Mouse (Mus musculus): Measurements from ENCODE around the gene Gatad2b. TPM values are rescaled to one million over a fixed set of nuclear protein-coding genes. Genes with fewer than 3 reads are reported as not detected.

Gatad2b gene
- polyA plus RNA-seq, 1 experiment from 2014 or later = 4.7 TPM

- ATAC-seq = no peak
- H3K36me3 ChIP-seq (ENCODE audit: control insufficient read depth, insufficient read depth) = peaks cover 16% of the 10 kb centered on the region; the same call in 1 of the 2 replicates
- H3K4me1 ChIP-seq (replicated peaks; ENCODE audit: control insufficient read depth, insufficient read depth, low read length) = no peaks in the 10 kb centered on the region; the same call in 1 of the 2 replicates
- 91% methylated on average over 8 of the region's 8 CpGs for WGBS
- no peaks in the 10 kb centered on the region for H3K27me3 ChIP-seq (replicated peaks; ENCODE audit: control insufficient read depth, insufficient read depth, low read length)
- TF ChIP-seq CTCF (IDR thresholded peaks at IDR 0.05; ENCODE audit: low read depth) = no peak
- no peak overlapping the region for H3K9ac ChIP-seq (ENCODE audit: low read depth, low read length)
- no peak overlapping the region for H3K27ac ChIP-seq (ENCODE audit: low read depth, low read length)
- no peak overlapping the region for H3K4me2 ChIP-seq (replicated peaks; ENCODE audit: low read depth)
- no peak overlapping the region for H3K4me3 ChIP-seq (ENCODE audit: low read depth, low read length)
- no peaks in the 10 kb centered on the region for H3K9me3 ChIP-seq (ENCODE audit: control insufficient read depth)
Observed at GRCm38 (mm10) chr3:90270784-90271183, 22.2 kb upstream of the Gatad2b start.

- WGBS = 70% methylated on average over 9 of the region's 9 CpGs
- Histone ChIP-seq H3K4me2 (replicated peaks; ENCODE audit: low read depth) (no peak overlapping the region), H3K4me3 (ENCODE audit: low read depth, low read length) (no peak overlapping the region), H3K27ac (ENCODE audit: low read depth, low read length) (no peak overlapping the region), H3K36me3 (ENCODE audit: control insufficient read depth, insufficient read depth) (peaks cover 28% of the 10 kb centered on the region; the same call in 1 of the 2 replicates), H3K9ac (ENCODE audit: low read depth, low read length) (no peak overlapping the region), H3K9me3 (ENCODE audit: control insufficient read depth) (no peaks in the 10 kb centered on the region), H3K4me1 (replicated peaks; ENCODE audit: control insufficient read depth, insufficient read depth, low read length) (no peaks in the 10 kb centered on the region), H3K27me3 (replicated peaks; ENCODE audit: control insufficient read depth, insufficient read depth, low read length) (no peaks in the 10 kb centered on the region)
- TF ChIP-seq CTCF (IDR thresholded peaks at IDR 0.05; ENCODE audit: low read depth) = no peak
- ATAC-seq = no peak
Observed at GRCm38 (mm10) chr3:90272170-90272569, 20.8 kb upstream of the Gatad2b start.

- 95% methylated on average over 22 of the region's 22 CpGs for WGBS
Observed at GRCm38 (mm10) chr3:90273855-90274254, 19.1 kb upstream of the Gatad2b start.

GRCm38 (mm10) chr3:90275286-90275685 is 17.7 kb upstream of the Gatad2b start:
- no peak for ATAC-seq
- H3K36me3 ChIP-seq (ENCODE audit: control insufficient read depth, insufficient read depth) = peaks cover 50% of the 10 kb centered on the region; the same call in 1 of the 2 replicates
- H3K9me3 ChIP-seq (ENCODE audit: control insufficient read depth) = no peaks in the 10 kb centered on the region
- no peak overlapping the region for H3K27ac ChIP-seq (ENCODE audit: low read depth, low read length)
- no peak overlapping the region for H3K4me2 ChIP-seq (replicated peaks; ENCODE audit: low read depth)
- H3K4me3 ChIP-seq (ENCODE audit: low read depth, low read length) = no peak overlapping the region
- H3K27me3 ChIP-seq (replicated peaks; ENCODE audit: control insufficient read depth, insufficient read depth, low read length) = no peaks in the 10 kb centered on the region
- no peak overlapping the region for H3K9ac ChIP-seq (ENCODE audit: low read depth, low read length)
- no peaks in the 10 kb centered on the region for H3K4me1 ChIP-seq (replicated peaks; ENCODE audit: control insufficient read depth, insufficient read depth, low read length)
- no peak for TF ChIP-seq CTCF (IDR thresholded peaks at IDR 0.05; ENCODE audit: low read depth)
- 91% methylated on average over 11 of the region's 11 CpGs for WGBS

More at GRCm38 (mm10) chr3:90273855-90274254, 19.1 kb upstream of the Gatad2b start:
- no peak for TF ChIP-seq CTCF (IDR thresholded peaks at IDR 0.05; ENCODE audit: low read depth)
- no peak for ATAC-seq
- no peak overlapping the region for H3K4me2 ChIP-seq (replicated peaks; ENCODE audit: low read depth)
- H3K27me3 ChIP-seq (replicated peaks; ENCODE audit: control insufficient read depth, insufficient read depth, low read length) = no peaks in the 10 kb centered on the region
- peaks cover 41% of the 10 kb centered on the region; the same call in 1 of the 2 replicates for H3K36me3 ChIP-seq (ENCODE audit: control insufficient read depth, insufficient read depth)
- H3K4me3 ChIP-seq (ENCODE audit: low read depth, low read length) = no peak overlapping the region
- H3K9ac ChIP-seq (ENCODE audit: low read depth, low read length) = no peak overlapping the region
- no peak overlapping the region for H3K27ac ChIP-seq (ENCODE audit: low read depth, low read length)
- no peaks in the 10 kb centered on the region for H3K9me3 ChIP-seq (ENCODE audit: control insufficient read depth)
- no peaks in the 10 kb centered on the region for H3K4me1 ChIP-seq (replicated peaks; ENCODE audit: control insufficient read depth, insufficient read depth, low read length)

- H3K4me2 ChIP-seq (replicated peaks; ENCODE audit: low read depth) = no peak overlapping the region
- H3K4me1 ChIP-seq (replicated peaks; ENCODE audit: control insufficient read depth, insufficient read depth, low read length) = no peaks in the 10 kb centered on the region
- WGBS = 67% methylated on average over 16 of the region's 16 CpGs
- H3K36me3 ChIP-seq (ENCODE audit: control insufficient read depth, insufficient read depth) = peaks cover 49% of the 10 kb centered on the region; the same call in 1 of the 2 replicates
- H3K9me3 ChIP-seq (ENCODE audit: control insufficient read depth) = no peaks in the 10 kb centered on the region
- H3K4me3 ChIP-seq (ENCODE audit: low read depth, low read length) = no peak overlapping the region
- ATAC-seq = no peak
- H3K27ac ChIP-seq (ENCODE audit: low read depth, low read length) = no peak overlapping the region
- no peaks in the 10 kb centered on the region for H3K27me3 ChIP-seq (replicated peaks; ENCODE audit: control insufficient read depth, insufficient read depth, low read length)
- no peak overlapping the region for H3K9ac ChIP-seq (ENCODE audit: low read depth, low read length)
- no peak for TF ChIP-seq CTCF (IDR thresholded peaks at IDR 0.05; ENCODE audit: low read depth)
Observed at GRCm38 (mm10) chr3:90276858-90277257, 16.1 kb upstream of the Gatad2b start.

- Histone ChIP-seq H3K9ac (ENCODE audit: low read depth, low read length) (no peak overlapping the region), H3K4me2 (replicated peaks; ENCODE audit: low read depth) (no peak overlapping the region), H3K9me3 (ENCODE audit: control insufficient read depth) (no peaks in the 10 kb centered on the region), H3K36me3 (ENCODE audit: control insufficient read depth, insufficient read depth) (peaks cover 40% of the 10 kb centered on the region; the same call in 1 of the 2 replicates), H3K27ac (ENCODE audit: low read depth, low read length) (no peak overlapping the region), H3K4me3 (ENCODE audit: low read depth, low read length) (no peak overlapping the region), H3K27me3 (replicated peaks; ENCODE audit: control insufficient read depth, insufficient read depth, low read length) (no peaks in the 10 kb centered on the region), H3K4me1 (replicated peaks; ENCODE audit: control insufficient read depth, insufficient read depth, low read length) (no peaks in the 10 kb centered on the region)
- 0 out of 2 replicates have a peak, but pooled peaks have one; percentile 33 for ATAC-seq
- TF ChIP-seq CTCF (IDR thresholded peaks at IDR 0.05; ENCODE audit: low read depth) = no peak
- WGBS = 78% methylated on average over 9 of the region's 9 CpGs
Observed at GRCm38 (mm10) chr3:90277793-90278192, 15.2 kb upstream of the Gatad2b start.
